Mouse (Mus musculus) hindbrain, embryonic 10.5 days (tissue): ENCODE measurements around the gene Nup62. TPM values are rescaled to one million over a fixed set of nuclear protein-coding genes. Genes with fewer than 3 reads are reported as not detected.

Source experiments
- DNase-seq: peaks from one replicate; pipeline ENCODE4 v3.0.0-alpha.2; 2017; ENCODE audit warnings: low spot score
- H3K27ac ChIP-seq: fragments of 300-500 bp; sonication (generic); 2 replicates; pipeline ENCODE4 v1.5.1; 2016; ENCODE audit warnings: mild to moderate bottlenecking, moderate library complexity
- H3K27me3 ChIP-seq: fragments of 300-500 bp; sonication (generic); 2 replicates; pipeline ENCODE4 v1.6.1; 2016; ENCODE audit warnings: mild to moderate bottlenecking; ENCODE audit not compliant: poor library complexity, insufficient read depth, severe bottlenecking
- H3K36me3 ChIP-seq: fragments of 300-500 bp; sonication (generic); 2 replicates; pipeline ENCODE4 v1.6.1; 2016; ENCODE audit warnings: mild to moderate bottlenecking, moderate library complexity
- H3K4me1 ChIP-seq: fragments of 300-500 bp; sonication (generic); replicated peaks from 2 replicates; pipeline ENCODE4 v1.6.1; 2016; ENCODE audit warnings: mild to moderate bottlenecking
- H3K4me3 ChIP-seq: fragments of 300-500 bp; sonication (generic); 2 replicates; pipeline ENCODE4 v1.5.1; 2016; ENCODE audit warnings: mild to moderate bottlenecking, moderate library complexity
- H3K9me3 ChIP-seq: fragments of 300-500 bp; sonication (generic); 2 replicates; pipeline ENCODE4 v1.6.1; 2016; ENCODE audit warnings: mild to moderate bottlenecking, moderate library complexity
- WGBS: fragments of 180-500 bp; shearing (Covaris S2); methylation state at CpG from one replicate; pipeline ENCODE4 v1.1.7; 2016; 5-methylcytosine and 5-hydroxymethylcytosine counted together
- polyA plus RNA-seq: library from polyadenylated mRNA; unstranded; fragments of >200 nt; fragmentation: Nextera tagmentation; extraction: Ambion mirVana; gene quantifications from 2 replicates; pipeline ENCODE4 v1.2.1, GENCODE M21; 2016

Gene Nup62
- polyA plus RNA-seq, 1 experiment from 2014 or later = 135 TPM

DNA sequence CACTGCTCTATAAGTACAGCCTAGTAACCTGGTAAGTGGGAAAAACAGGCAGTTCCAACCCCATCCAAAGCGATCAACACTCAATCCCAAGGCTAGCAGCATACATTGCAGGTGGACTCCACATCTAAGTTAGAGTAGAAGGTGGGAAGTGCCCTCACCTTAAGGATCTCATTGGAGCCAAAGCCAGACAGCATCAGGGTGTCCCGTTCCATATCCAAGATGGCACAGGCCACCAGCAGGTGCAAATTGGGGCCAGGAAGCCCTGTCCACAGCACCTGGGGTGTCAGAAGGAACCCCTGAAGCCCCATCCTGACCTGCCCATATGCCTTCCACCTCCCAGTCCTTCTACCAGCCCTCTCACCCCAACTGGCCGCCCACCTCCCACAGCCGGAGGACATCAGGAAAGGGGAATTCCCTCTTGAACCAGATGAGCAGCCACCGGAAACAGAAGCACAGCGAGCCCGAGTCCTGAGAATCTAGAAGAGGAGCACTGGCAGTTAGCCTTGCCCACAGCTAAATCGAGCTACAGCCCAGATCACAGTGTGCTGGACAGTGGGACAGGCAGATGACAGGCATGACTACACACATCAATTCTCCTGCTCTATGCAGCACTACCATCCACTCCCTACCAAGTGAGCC, 26.1 kb downstream of the Nup62 start:
- H3K27me3 ChIP-seq = peaks cover 51% of the 10 kb centered on the region
- no peak overlapping the region for H3K4me3 ChIP-seq
- H3K27ac ChIP-seq = no peak overlapping the region
- H3K4me1 ChIP-seq = peaks cover 16% of the 10 kb centered on the region
- H3K36me3 ChIP-seq = peaks cover 77% of the 10 kb centered on the region
- DNase-seq = no peak
- 86% methylated on average over 8 of the region's 8 CpGs for WGBS
- no peaks in the 10 kb centered on the region for H3K9me3 ChIP-seq

DNA sequence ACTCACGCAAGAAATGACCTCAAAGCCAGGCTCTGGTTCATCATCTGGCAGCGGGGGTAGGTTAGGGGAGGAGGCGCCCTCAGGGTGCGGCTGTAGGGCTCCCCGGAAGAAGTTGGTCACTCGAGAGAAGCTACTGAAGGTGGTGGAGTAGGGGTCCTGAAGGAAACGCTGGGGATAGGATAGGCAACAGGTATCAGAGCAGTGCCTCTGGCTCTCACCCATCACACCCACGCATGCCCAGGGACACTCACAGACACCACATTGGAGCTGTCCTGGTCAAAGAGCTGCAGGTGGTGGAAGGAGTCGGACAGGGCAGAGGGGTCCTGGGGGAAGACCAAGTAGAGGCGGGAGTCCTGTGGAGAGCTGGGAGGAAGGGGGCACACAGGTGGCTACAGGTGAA, 29.1 kb downstream of the Nup62 start:
- Histone ChIP-seq H3K4me3 (no peak overlapping the region), H3K4me1 (peaks cover 21% of the 10 kb centered on the region), H3K27me3 (peaks cover 26% of the 10 kb centered on the region), H3K36me3 (peaks cover 69% of the 10 kb centered on the region), H3K9me3 (no peaks in the 10 kb centered on the region), H3K27ac (no peak overlapping the region)
- 96% methylated on average over 10 of the region's 10 CpGs for WGBS
- DNase-seq = no peak

DNA sequence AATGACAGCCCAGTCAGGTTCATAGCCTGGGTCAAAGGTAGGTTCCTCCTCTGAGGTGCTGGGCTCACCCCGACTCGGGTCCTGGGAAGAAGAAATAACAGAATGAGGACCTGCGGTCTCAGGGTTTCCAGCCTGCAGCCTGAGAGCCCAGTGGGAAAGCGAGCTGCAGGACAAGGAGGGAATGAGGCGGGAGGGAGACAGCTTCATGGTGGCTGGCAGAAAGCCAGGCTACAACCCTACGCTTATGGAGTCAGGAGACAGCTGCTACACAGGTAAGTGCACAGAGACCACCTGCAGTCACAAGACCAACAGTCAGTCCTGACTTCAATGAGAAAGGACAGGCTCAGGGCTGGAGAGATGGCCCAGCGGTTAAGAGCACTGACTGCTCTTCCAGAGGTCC, 30.9 kb downstream of the Nup62 start:
- Histone ChIP-seq H3K4me1 (peaks cover 34% of the 10 kb centered on the region), H3K27me3 (peaks cover 8% of the 10 kb centered on the region; the same call in 1 of the 2 replicates), H3K36me3 (peaks cover 60% of the 10 kb centered on the region), H3K4me3 (0 out of 2 replicates have a peak overlapping the region, but pooled peaks have one; percentile 4), H3K27ac (no peak overlapping the region), H3K9me3 (no peaks in the 10 kb centered on the region)
- no peak for DNase-seq
- 92% methylated on average over 7 of the region's 7 CpGs for WGBS

DNA sequence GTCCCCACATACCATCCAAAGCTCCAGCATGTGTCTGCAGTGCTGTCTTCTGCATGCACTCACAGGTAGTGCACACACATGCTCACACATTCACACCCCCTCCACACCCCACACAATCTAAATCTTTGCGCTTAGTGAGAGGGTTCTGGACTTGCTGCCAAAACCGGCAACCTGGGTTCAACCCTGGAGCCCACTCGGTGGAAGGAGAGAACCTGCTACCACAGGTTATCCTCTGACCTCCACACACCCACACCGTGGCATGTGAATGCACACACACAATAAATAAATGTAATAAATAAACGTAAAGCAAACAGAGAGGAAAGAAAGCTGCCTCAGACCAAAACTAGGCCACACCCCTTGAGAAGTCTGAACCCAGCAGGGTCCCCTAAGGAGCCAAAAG, 31.9 kb downstream of the Nup62 start:
- no peak for DNase-seq
- Histone ChIP-seq H3K27me3 (0 out of 2 replicates have a peak, but pooled peaks cover under 1% of the 10 kb centered on the region), H3K36me3 (peaks cover 60% of the 10 kb centered on the region), H3K4me1 (peaks cover 39% of the 10 kb centered on the region), H3K27ac (peak overlapping the region; percentile 93; the same call in 1 of the 2 replicates), H3K4me3 (peak overlapping the region; percentile 72), H3K9me3 (no peaks in the 10 kb centered on the region)
- 78% methylated on average over 5 of the region's 5 CpGs for WGBS

DNA sequence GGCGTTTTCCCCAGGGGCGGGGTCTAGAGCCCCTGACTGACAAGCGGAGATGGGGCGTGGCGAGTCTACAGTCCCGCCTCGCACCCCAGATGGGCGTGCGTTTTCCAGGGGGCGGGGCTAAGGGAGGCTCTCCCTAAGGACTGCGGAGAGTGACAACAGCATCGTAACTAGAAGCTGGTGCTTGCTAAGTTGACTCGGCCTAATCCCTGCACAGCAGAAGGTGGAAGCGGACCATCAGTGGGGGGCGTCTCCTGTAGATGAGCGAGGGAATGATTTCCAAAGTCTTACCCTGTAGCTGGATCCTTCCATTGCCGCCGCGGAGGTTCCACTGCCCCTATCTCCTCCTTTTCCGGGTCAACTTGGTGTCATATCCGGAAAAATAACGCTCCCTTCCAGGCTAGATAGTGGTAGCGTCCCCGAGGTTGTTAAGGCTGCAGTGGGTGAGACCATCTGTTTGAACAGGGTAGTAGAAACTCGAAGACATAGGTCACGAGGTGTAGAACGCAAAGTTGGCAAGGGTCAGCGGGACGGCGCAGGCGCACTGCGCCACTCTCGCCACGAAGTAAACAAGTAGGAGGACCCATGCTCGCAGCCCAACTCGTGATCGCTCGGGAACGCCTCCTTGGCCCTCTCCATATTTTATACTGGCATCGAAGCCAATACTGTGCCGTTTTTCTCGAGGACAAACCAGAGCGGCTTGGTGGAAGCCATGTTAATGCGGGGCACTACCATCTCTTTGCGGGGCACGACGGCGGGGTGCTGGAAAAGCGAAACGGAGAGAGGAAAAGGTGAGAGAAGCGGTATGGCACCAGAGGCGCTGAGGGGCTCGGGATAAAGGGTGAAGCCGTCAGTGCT, 32.9 kb downstream of the Nup62 start, which contains the start of the genes Akt1s1 and Tbc1d17:
Gene Akt1s1 (plus strand): TSS at position 431 of the 855 bp plus-strand sequence.
Gene Tbc1d17 (minus strand): TSS at position 519 of the 855 bp plus-strand sequence.
- no peaks in the 10 kb centered on the region for H3K9me3 ChIP-seq
- H3K27ac ChIP-seq = peak within 1 kb of the TSS; percentile 93
- H3K4me3 ChIP-seq = peak within 1 kb of the TSS; percentile 72
- H3K36me3 ChIP-seq = peaks cover 60% of the 10 kb centered on the region
- WGBS = under 1% methylated on average over 54 of the region's 54 CpGs
- no peaks in the 10 kb centered on the region for H3K27me3 ChIP-seq
- peak; percentile 96 for DNase-seq
- peaks cover 50% of the 10 kb centered on the region for H3K4me1 ChIP-seq

DNA sequence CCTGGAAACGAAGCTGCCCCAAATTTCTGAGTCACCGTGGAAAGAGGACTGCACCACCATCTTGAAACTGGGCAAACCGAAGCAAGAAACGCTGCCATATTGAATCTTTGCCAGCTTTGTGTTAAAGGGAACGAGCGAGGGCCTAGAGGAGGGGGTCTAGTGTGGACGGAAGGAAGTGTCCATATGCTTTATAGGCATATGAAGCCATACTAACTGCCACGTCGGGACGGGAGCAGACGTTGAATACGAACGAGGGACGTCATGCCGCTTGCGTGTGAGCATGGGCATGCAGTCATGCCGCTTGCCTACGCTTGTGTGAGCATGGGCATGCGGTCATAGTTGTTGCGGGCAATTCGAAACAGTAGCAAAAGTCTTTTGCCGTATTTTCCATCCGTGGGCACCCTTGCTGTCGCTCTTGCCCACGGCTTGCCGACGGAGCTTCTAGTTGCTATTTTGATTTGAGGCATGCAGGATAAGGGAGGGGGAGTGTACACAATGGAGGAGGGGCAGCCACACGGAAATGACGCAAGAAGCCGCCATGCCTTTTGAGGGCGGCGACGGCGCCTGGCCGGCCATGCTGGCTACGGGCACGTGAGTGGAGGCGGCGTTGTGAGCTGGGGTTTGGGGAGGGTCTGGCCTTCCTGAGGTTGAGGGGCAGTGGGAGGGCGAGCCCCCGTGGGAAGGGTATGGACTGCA, 33.7 kb downstream of the Nup62 start:
- no peaks in the 10 kb centered on the region for H3K9me3 ChIP-seq
- peak overlapping the region; percentile 72 for H3K4me3 ChIP-seq
- peaks cover 52% of the 10 kb centered on the region for H3K36me3 ChIP-seq
- peaks cover 57% of the 10 kb centered on the region for H3K4me1 ChIP-seq
- WGBS = under 1% methylated on average over 41 of the region's 41 CpGs
- H3K27me3 ChIP-seq = no peaks in the 10 kb centered on the region
- peak; percentile 90 for DNase-seq
- H3K27ac ChIP-seq = peak overlapping the region; percentile 93

DNA sequence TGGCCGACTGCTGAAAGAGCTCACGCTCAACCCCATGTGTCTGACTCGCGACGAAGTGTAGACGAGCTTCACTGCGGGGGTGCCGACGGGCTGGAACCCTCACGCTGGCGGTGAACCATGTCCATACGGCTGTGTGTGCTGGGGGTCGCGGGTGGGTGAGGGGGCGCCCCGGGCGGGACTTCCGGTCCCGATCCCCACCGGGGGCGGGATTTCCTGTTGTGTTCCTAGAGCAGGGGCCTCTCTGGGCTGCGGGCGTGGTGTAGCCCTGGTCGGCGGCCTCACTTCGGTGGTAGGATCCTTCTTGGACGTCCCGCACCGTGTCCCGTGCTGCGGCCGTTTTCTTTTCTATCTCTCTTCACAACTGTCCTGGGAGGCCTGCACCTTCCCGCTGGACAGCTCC, 34.3 kb downstream of the Nup62 start:
- WGBS = under 1% methylated on average over 33 of the region's 33 CpGs
- H3K36me3 ChIP-seq = peaks cover 46% of the 10 kb centered on the region
- H3K9me3 ChIP-seq = no peaks in the 10 kb centered on the region
- H3K4me1 ChIP-seq = peaks cover 63% of the 10 kb centered on the region
- peak overlapping the region; percentile 72 for H3K4me3 ChIP-seq
- H3K27me3 ChIP-seq = no peaks in the 10 kb centered on the region
- H3K27ac ChIP-seq = peak overlapping the region; percentile 93
- peak; percentile 85 for DNase-seq

DNA sequence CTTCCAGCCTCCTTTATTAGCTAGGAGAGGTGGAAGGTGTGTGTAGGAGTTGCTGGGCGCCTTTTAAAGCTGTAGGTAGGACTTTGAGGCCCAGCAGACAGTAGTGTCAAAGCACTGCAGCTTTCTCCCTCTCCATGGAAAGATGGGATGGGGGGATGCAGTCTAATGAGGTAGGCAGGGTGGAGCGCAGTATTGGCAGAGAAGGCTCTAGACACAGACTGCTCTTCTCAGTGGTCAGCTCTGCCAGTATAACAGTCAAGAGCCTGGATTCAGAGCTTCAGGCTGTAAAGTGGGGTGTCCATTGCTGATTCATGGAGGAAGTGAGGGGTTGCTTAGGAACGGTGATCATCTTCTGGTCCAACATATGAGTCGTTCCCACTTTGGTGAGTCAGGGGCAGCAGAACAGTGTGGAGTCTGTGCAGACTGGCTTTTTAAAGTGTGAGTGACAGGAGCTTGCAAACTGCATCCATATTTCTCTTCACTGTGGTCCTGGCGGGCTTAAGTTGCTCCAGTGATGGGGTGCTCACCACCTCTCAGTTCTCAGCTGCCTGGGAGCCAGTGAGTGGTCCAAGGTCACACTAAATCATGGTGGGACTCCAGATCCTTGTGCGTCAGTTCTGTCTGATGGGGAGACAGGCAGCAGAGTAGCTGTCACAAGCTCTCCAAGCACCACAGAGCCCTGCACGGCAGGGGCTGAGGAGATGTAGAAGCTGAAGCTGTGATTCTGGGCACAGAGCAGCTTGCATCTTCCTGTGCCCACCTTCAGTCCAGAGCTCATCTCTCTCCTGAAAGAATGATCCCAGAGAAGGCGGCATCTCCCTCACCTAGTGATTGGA, 35.1 kb downstream of the Nup62 start:
- Histone ChIP-seq H3K4me3 (peak overlapping the region; percentile 72), H3K36me3 (peaks cover 38% of the 10 kb centered on the region), H3K27me3 (no peaks in the 10 kb centered on the region), H3K9me3 (no peaks in the 10 kb centered on the region), H3K27ac (peak overlapping the region; percentile 93), H3K4me1 (peaks cover 72% of the 10 kb centered on the region)
- no peak for DNase-seq
- WGBS = 82% methylated on average over 8 of the region's 8 CpGs

DNA sequence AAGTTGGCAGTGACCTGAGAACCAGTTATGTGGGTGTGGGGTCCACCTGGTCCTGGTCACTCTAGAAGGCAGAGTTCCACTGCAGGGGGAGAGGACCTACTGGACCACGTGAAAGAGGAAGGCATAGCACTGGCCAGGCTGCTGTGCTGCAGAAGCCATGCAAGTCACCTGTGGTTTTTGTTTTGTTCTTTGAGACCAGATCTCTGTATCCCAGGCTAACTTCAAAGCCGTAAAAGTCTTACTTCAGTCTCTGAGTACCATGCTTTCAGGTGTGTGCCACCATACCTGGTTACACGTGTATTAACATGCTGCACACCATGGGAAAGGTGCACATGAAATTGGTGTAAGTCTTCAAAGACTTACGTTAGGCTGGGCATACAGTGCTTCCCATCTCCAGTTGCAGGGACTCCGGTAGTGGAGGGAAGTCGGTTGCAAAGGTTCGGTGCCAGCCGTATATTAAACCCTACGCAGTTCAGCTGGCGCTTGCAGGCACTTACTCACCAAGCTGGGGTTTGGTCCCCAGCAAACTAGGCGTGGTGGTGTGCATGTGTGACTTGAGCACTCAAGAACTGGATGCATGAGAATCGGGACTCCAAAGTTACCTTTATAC, 35.8 kb downstream of the Nup62 start:
- Histone ChIP-seq H3K27ac (no peak overlapping the region), H3K36me3 (peaks cover 30% of the 10 kb centered on the region), H3K4me1 (peaks cover 79% of the 10 kb centered on the region), H3K4me3 (peak overlapping the region; percentile 72), H3K9me3 (no peaks in the 10 kb centered on the region), H3K27me3 (no peaks in the 10 kb centered on the region)
- 93% methylated on average over 12 of the region's 12 CpGs for WGBS
- no peak for DNase-seq

DNA sequence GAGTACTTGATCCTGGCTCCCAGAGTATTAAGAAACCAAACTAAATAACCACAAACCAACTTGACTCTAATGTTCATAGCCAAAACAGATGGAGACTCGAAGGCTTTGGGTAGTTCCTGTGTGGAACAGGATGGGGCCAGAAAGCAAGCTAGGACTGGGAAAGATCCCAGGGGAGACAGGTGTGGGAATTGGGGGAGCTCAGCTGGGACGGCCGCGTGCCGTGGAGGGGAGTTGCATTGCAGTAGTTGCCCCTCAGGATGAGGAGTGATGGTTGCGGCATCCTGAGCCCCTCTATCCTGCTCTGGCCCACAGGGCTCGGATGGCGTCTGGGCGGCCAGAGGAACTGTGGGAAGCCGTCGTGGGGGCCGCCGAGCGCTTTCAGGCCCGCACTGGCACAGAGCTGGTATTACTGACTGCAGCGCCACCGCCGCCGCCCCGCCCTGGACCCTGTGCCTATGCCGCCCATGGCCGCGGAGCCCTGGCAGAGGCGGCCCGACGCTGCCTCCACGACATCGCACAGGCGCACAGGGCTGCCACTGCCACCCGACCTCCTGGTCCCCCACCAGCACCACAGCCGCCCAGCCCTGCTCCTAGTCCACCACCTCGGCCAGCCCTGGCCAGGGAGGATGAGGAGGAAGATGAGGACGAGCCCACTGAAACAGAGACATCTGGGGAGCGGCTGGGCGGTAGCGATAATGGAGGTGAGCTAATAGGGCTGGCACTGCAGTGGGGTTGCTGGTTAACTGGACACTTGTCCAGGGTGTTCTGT, 36.6 kb downstream of the Nup62 start:
- WGBS = 90% methylated on average over 36 of the region's 36 CpGs
- Histone ChIP-seq H3K4me1 (peaks cover 83% of the 10 kb centered on the region), H3K27me3 (no peaks in the 10 kb centered on the region), H3K27ac (no peak overlapping the region), H3K9me3 (no peaks in the 10 kb centered on the region), H3K36me3 (peaks cover 27% of the 10 kb centered on the region), H3K4me3 (peak overlapping the region; percentile 58; the same call in 1 of the 2 replicates)
- no peak for DNase-seq

DNA sequence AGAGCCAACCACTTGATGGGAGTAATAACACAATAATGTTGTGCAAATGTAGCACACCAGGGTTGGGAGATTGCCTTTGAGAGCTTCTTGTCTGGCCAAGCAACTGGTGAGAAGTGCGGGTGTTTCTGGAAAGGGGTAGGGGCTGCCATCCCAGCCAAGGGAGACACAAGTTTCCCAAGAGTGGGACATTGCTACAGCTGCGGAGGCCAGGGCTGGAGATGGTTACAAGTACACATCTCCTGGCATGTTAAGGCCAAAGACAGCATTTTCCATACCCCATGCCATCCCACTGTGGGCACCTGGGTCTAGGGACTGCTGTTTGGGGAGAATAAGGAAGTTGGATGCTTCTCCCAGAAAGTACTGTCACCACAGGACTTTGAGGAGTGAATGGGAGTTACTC, 37.2 kb downstream of the Nup62 start:
- H3K27me3 ChIP-seq = no peaks in the 10 kb centered on the region
- DNase-seq = no peak
- H3K4me1 ChIP-seq = peaks cover 83% of the 10 kb centered on the region
- H3K27ac ChIP-seq = no peak overlapping the region; the same call in 1 of the 2 replicates
- 92% methylated on average over 2 of the region's 2 CpGs for WGBS
- peaks cover 27% of the 10 kb centered on the region for H3K36me3 ChIP-seq
- no peaks in the 10 kb centered on the region for H3K9me3 ChIP-seq
- peak overlapping the region; percentile 58 for H3K4me3 ChIP-seq
